ENCODE assay signal across 9 mouse cellular contexts in the genomic region with DNA sequence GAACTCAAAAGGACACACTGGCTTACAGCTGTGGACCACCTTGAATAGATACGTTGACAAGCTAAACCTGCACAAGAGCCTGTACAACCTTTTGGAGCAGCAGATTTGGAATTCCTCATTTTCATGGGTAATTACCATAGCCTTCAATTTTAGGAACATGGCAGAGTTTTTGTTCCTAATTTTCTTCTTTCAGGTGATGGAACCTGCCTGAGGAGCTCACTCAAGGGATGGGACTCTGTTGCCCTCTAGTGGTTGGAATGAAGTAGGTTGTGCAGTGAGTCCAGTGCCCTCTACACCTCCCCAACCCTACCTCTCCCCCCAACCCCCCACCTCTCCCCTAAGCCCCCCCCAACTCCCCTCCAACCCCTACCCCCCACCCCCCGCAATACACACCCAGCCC.
DNase-seq lines count a peak whose midpoint lies in the region; ATAC-seq and TF ChIP-seq lines count a peak whose summit lies in the region.
"Had no signal": no experiment of that assay in that cellular context is flagged by ENCODE, and none has a peak within 500 bp of the region (broad histone marks: within the 10 kb centered on the region; RNA-seq: fewer than 3 reads in every experiment).

No protein-coding gene starts in this region.

- no peak overlapping the region for H3K4me3 ChIP-seq in kidney, postnatal 0 days (replicated peaks; ENCODE audit: low read depth, low read length)
- H3K4me3 ChIP-seq: midbrain, embryonic 12.5 days had no signal

- H3K27ac ChIP-seq in kidney, postnatal 0 days: no peak overlapping the region
- H3K27ac ChIP-seq: midbrain, embryonic 12.5 days had no signal

- H3K9me3 ChIP-seq in kidney, postnatal 0 days (replicated peaks; ENCODE audit: low read length): no peaks in the 10 kb centered on the region
- H3K9me3 ChIP-seq: midbrain, embryonic 12.5 days had no signal

- peak; percentile 21 for DNase-seq in heart, postnatal 4 days
- no peak for DNase-seq in heart, postnatal 36 days
- DNase-seq in A20 (ENCODE audit: low read depth, low spot score): peak; percentile 2
- peak; percentile 52 for DNase-seq in R1 (ENCODE audit: low read depth, low spot score)
- DNase-seq in kidney, postnatal 0 days (ENCODE audit: low spot score): peak; percentile 12
- no peak for DNase-seq in T-cell, adult 2 months (ENCODE audit: low spot score)
- no peak for DNase-seq in layer of hippocampus, adult 9-10 months (ENCODE audit: low spot score)
- no peak for DNase-seq in urinary bladder, postnatal 25 days (ENCODE audit: low spot score)

- H3K36me3 ChIP-seq in kidney, postnatal 0 days (ENCODE audit: insufficient read depth, low read length): no peaks in the 10 kb centered on the region
- H3K36me3 ChIP-seq: midbrain, embryonic 12.5 days had no signal

- peak; percentile 65 for TF ChIP-seq CTCF in kidney, postnatal 0 days (IDR thresholded peaks at IDR 0.05; ENCODE audit: low read depth)

- H3K4me2 ChIP-seq in kidney, postnatal 0 days (ENCODE audit: low read length): no peak overlapping the region
- H3K4me2 ChIP-seq: midbrain, embryonic 12.5 days had no signal

- no peak overlapping the region for H3K9ac ChIP-seq in kidney, postnatal 0 days (ENCODE audit: low read depth, low read length)
- H3K9ac ChIP-seq: midbrain, embryonic 12.5 days had no signal

- no peak for ATAC-seq in kidney, postnatal 0 days (replicated peaks; ENCODE audit: low FRiP score, low read depth)

- 72% methylated on average over 2 of the region's 2 CpGs for WGBS in kidney, postnatal 0 days

- intact Hi-C loops in heart, postnatal 36 days (cut with DNase I): no loop called here

- H3K27me3 ChIP-seq in kidney, postnatal 0 days (ENCODE audit: insufficient read depth, low read length): no peaks in the 10 kb centered on the region
- H3K27me3 ChIP-seq: midbrain, embryonic 12.5 days had no signal

- H3K4me1 ChIP-seq in kidney, postnatal 0 days (replicated peaks; ENCODE audit: insufficient read depth, low read length): no peaks in the 10 kb centered on the region
- H3K4me1 ChIP-seq: midbrain, embryonic 12.5 days had no signal

Comparison
In these comparisons a context has a peak if more than half of its experiments do, and no peak if none do; other contexts are left out.
1. DNase-seq: peak in heart, postnatal 4 days (single experiment), A20 (single experiment), R1 (single experiment) and kidney, postnatal 0 days (single experiment); none in heart, postnatal 36 days (0 of 2), T-cell, adult 2 months (single experiment), layer of hippocampus, adult 9-10 months (single experiment) and urinary bladder, postnatal 25 days (single experiment).